Mouse (Mus musculus) embryonic facial prominence, embryonic 12.5 days (tissue): ENCODE data around the gene Rapgef1. TPM values are rescaled to one million over a fixed set of nuclear protein-coding genes. Genes with fewer than 3 reads are reported as not detected.
"Not testable (repeated sequence)": the region's sequence is repeated elsewhere in the genome, so short reads cannot be mapped to it uniquely, and the experiment has no call there.

ENCODE experiments used
- ATAC-seq: fragments of 200-750 bp; cut with Nextera tagmentation; 2 replicates; pipeline ENCODE4 v1.8.0; 2017; ENCODE audit not compliant: insufficient number of reproducible peaks, insufficient read depth, low FRiP score, low TSS enrichment
- H3K27ac ChIP-seq: fragments of 300-500 bp; sonication (generic); 2 replicates; pipeline ENCODE4 v1.5.1; 2016; ENCODE audit warnings: mild to moderate bottlenecking
- H3K27me3 ChIP-seq: fragments of 300-500 bp; sonication (generic); 2 replicates; pipeline ENCODE4 v1.6.1; 2016; ENCODE audit warnings: mild to moderate bottlenecking, moderate library complexity
- H3K36me3 ChIP-seq: fragments of 300-500 bp; sonication (generic); 2 replicates; pipeline ENCODE4 v1.6.1; 2016; ENCODE audit warnings: mild to moderate bottlenecking
- H3K4me1 ChIP-seq: fragments of 300-500 bp; sonication (generic); 2 replicates; pipeline ENCODE4 v1.6.1; 2016
- H3K4me2 ChIP-seq: fragments of 300-500 bp; sonication (generic); replicated peaks from 2 replicates; pipeline ENCODE4 v1.6.1; 2016; ENCODE audit warnings: mild to moderate bottlenecking, moderate library complexity
- H3K4me3 ChIP-seq: fragments of 300-500 bp; sonication (generic); 2 replicates; pipeline ENCODE4 v1.5.1; 2016; ENCODE audit warnings: mild to moderate bottlenecking
- H3K9ac ChIP-seq: fragments of 300-500 bp; sonication (generic); 2 replicates; pipeline ENCODE4 v1.6.1; 2016; ENCODE audit warnings: mild to moderate bottlenecking, moderate library complexity
- H3K9me3 ChIP-seq: fragments of 300-500 bp; sonication (generic); 2 replicates; pipeline ENCODE4 v1.6.1; 2016; ENCODE audit warnings: mild to moderate bottlenecking, moderate library complexity
- WGBS: fragments of 180-500 bp; shearing (Covaris S2); methylation state at CpG from one replicate; pipeline ENCODE4 v1.1.7; 2016; 5-methylcytosine and 5-hydroxymethylcytosine counted together
- polyA plus RNA-seq: library from polyadenylated mRNA; unstranded; fragments of >200 nt; fragmentation: Nextera tagmentation; extraction: Ambion mirVana; gene quantifications from 2 replicates; pipeline ENCODE4 v1.2.1, GENCODE M21; 2016

Rapgef1 gene
- polyA plus RNA-seq, 1 experiment from 2014 or later: 20.3 TPM

DNA sequence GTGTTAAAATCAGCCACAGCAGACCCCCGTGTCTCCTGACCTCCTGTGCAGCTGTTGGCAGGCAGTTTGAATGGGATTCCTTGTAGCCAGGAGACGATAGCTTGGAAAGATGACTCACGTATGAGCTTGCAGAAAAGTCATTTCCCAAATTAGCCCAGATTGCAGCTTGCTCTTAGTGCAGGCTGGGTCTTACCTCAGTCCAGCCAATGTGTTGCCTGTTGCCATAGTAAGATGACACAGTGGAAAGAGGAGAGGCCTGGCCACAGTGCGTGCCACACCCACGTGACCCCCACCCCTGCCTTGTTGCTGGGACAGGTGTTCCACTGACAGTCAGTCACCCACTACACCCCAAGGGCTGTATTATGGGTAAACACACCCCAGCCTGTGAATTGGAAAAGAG, 5.2 kb downstream of the Rapgef1 start:
- no peak for ATAC-seq
- H3K27me3 ChIP-seq: no peaks in the 10 kb centered on the region
- no peak overlapping the region for H3K4me3 ChIP-seq
- WGBS: 83% methylated on average over 5 of the region's 5 CpGs
- H3K36me3 ChIP-seq: no peaks in the 10 kb centered on the region
- no peaks in the 10 kb centered on the region for H3K9me3 ChIP-seq
- H3K27ac ChIP-seq: no peak overlapping the region
- peaks cover 37% of the 10 kb centered on the region for H3K4me1 ChIP-seq
- no peak overlapping the region for H3K4me2 ChIP-seq
- no peak overlapping the region for H3K9ac ChIP-seq

DNA sequence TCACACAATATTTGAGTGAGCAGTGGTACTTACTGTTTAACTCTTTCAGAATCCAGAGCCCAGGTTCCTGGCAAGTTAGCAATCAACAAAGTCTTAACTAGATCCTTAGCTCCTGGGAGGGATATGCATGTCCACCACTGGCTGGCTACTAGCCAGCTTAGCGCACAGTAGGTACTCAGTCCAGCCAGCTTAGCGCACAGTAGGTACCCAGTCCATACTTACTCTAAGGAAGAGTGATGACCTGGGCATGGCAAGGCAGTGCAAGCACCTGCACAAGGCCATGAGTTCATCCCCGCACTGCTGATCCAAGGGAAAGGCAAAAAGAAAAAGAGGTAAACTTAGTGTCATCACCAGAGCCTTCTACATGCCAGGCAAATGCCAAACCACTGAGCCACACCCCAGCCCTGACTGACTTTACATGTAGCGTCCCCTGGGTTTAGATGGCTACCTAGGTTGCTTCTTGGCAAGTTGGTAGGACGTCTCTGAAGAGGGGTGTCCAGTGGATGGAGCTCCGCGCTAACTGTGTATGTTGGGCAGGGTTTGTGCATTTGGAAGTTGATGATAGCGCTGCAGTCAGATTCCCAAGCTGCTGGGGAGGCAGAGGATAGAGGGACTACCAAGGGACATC, 6.2 kb downstream of the Rapgef1 start:
- peaks cover 34% of the 10 kb centered on the region for H3K4me1 ChIP-seq

GRCm38 (mm10) chr2:29627337-29627736, 7.8 kb downstream of the Rapgef1 start:
- H3K27ac ChIP-seq: no peak overlapping the region
- H3K9me3 ChIP-seq: no peaks in the 10 kb centered on the region
- peaks cover 20% of the 10 kb centered on the region for H3K4me1 ChIP-seq
- H3K4me3 ChIP-seq: no peak overlapping the region
- ATAC-seq: no peak
- H3K4me2 ChIP-seq: no peak overlapping the region
- 0 out of 2 replicates have a peak, but pooled peaks cover 3% of the 10 kb centered on the region for H3K36me3 ChIP-seq
- 80% methylated on average over 3 of the region's 3 CpGs for WGBS
- H3K27me3 ChIP-seq: no peaks in the 10 kb centered on the region
- no peak overlapping the region for H3K9ac ChIP-seq

More for the DNA sequence above, 6.2 kb downstream of the Rapgef1 start:
- Histone ChIP-seq H3K27me3 (no peaks in the 10 kb centered on the region), H3K4me3 (no peak overlapping the region), H3K9ac (no peak overlapping the region), H3K36me3 (0 out of 2 replicates have a peak, but pooled peaks cover 3% of the 10 kb centered on the region), H3K27ac (no peak overlapping the region), H3K4me2 (no peak overlapping the region), H3K9me3 (no peaks in the 10 kb centered on the region)
- no peak for ATAC-seq
- 96% methylated on average over 8 of the region's 8 CpGs for WGBS

DNA sequence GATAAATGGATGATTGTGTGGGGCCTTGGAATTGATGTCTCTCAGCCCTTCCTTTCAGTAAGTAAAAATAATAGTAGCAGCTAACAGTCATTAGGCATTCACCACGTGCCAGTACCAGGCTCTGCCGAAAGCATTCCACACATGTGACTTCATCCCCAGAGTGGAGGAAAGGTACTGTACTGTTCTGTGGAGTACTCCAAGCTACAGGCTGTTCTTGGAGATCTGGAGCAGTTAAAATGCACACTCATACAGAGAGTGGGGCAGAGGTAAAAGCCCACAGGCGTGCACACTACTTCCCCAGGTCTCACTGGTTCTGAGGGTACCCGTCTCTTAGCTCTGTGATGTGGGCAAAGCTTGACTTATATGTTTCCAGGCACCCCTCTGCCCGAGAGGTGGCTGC, 8.7 kb downstream of the Rapgef1 start:
- Histone ChIP-seq H3K4me2 (no peak overlapping the region), H3K27me3 (no peaks in the 10 kb centered on the region), H3K27ac (no peak overlapping the region), H3K4me1 (peaks cover 28% of the 10 kb centered on the region), H3K36me3 (0 out of 2 replicates have a peak, but pooled peaks cover 3% of the 10 kb centered on the region), H3K4me3 (no peak overlapping the region), H3K9me3 (no peaks in the 10 kb centered on the region), H3K9ac (no peak overlapping the region)
- no peak for ATAC-seq
- WGBS: 68% methylated on average over 5 of the region's 5 CpGs

DNA sequence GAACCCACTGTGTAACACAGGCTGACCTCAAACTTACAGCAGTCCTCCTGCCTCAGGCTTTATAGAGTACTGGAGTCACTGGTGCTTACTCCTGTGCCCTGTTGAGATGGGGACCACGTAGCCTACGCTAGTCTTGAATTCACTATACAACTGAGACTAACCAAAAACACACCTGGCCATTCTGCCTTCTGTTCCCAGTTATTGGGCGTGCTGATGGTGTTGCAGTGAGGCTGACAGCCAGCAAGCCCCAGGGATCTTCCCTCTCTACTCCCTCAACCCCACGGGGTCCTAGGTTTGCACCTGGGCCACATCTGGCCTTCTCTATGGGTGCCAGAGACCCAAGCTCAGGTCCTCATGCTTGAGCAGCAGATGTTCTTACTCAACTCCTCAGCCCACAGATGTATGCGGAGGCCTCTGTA, 9.3 kb downstream of the Rapgef1 start:
- no peaks in the 10 kb centered on the region for H3K9me3 ChIP-seq
- peaks cover 34% of the 10 kb centered on the region for H3K4me1 ChIP-seq
- H3K9ac ChIP-seq: no peak overlapping the region
- no peak overlapping the region for H3K27ac ChIP-seq
- H3K27me3 ChIP-seq: no peaks in the 10 kb centered on the region
- no peak overlapping the region for H3K4me3 ChIP-seq
- ATAC-seq: no peak
- 0 out of 2 replicates have a peak, but pooled peaks cover 3% of the 10 kb centered on the region for H3K36me3 ChIP-seq
- H3K4me2 ChIP-seq: no peak overlapping the region
- WGBS: 63% methylated on average over 5 of the region's 5 CpGs

GRCm38 (mm10) chr2:29629311-29629710, 9.8 kb downstream of the Rapgef1 start:
- 0 out of 2 replicates have a peak, but pooled peaks cover 3% of the 10 kb centered on the region for H3K36me3 ChIP-seq
- peaks cover 34% of the 10 kb centered on the region for H3K4me1 ChIP-seq
- WGBS: 67% methylated on average over 2 of the region's 2 CpGs
- no peak overlapping the region for H3K27ac ChIP-seq
- no peak overlapping the region for H3K4me2 ChIP-seq
- H3K4me3 ChIP-seq: no peak overlapping the region
- no peak for ATAC-seq
- no peak overlapping the region for H3K9ac ChIP-seq
- no peaks in the 10 kb centered on the region for H3K27me3 ChIP-seq
- H3K9me3 ChIP-seq: no peaks in the 10 kb centered on the region

DNA sequence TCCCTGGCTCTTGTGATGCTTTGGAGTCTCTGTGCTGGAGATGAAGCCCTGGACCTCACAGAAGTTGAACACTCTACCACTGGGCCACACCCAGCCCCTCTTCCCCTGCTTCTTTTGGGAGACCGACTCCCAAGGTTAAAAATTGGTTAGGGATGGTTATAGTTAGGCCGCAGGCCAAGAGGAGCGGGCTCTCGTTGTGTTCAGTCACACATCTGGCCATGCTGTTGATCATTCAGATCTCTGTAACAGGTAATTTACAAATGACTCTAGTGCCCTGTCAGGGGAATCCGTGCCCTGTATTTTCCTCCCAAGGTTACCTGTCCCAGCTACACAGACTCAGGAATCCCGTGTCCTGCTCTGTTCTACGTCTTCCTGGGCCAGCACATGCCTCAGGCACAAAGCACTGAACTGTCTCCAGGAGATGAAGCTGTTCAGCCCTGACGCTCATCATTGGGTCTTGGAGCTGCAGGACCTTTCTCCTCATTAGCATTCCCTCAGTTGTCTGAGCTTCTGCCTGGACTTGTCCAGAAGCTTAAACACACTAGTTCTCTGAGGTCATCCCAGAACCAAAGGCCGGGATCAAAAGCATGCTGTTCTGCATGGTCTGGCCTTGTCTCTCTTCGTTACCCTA, 10.7 kb downstream of the Rapgef1 start:
- Histone ChIP-seq H3K27ac (no peak overlapping the region), H3K36me3 (0 out of 2 replicates have a peak, but pooled peaks cover 3% of the 10 kb centered on the region), H3K9ac (no peak overlapping the region), H3K27me3 (no peaks in the 10 kb centered on the region), H3K4me2 (no peak overlapping the region), H3K4me3 (no peak overlapping the region), H3K9me3 (no peaks in the 10 kb centered on the region), H3K4me1 (peaks cover 34% of the 10 kb centered on the region)
- WGBS: 82% methylated on average over 10 of the region's 10 CpGs
- ATAC-seq: no peak

DNA sequence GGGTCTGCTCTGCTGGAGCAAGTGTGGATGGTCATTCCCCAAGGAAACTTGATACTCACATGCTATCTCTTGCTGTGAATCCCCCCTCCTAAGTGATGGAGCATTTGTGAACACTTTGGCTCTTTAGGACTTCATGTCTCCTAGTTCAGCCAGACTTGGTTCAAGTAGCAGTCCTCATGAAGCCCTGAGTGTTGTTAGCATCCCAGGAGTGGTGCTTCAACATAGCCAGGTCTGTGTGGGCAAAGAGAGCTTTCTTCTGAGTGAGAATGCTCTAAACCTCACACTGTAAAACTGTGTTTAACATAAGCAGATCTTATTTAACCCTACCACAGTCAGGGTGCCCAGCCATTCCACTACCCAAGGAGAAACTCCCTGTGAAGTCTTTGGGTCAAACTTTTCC, 11.5 kb downstream of the Rapgef1 start:
- no peak overlapping the region for H3K4me3 ChIP-seq
- 0 out of 2 replicates have a peak, but pooled peaks cover 3% of the 10 kb centered on the region for H3K36me3 ChIP-seq
- H3K4me2 ChIP-seq: no peak overlapping the region
- no peak overlapping the region for H3K9ac ChIP-seq
- ATAC-seq: no peak
- peaks cover 36% of the 10 kb centered on the region for H3K4me1 ChIP-seq
- no peaks in the 10 kb centered on the region for H3K9me3 ChIP-seq
- H3K27ac ChIP-seq: no peak overlapping the region
- no peaks in the 10 kb centered on the region for H3K27me3 ChIP-seq

DNA sequence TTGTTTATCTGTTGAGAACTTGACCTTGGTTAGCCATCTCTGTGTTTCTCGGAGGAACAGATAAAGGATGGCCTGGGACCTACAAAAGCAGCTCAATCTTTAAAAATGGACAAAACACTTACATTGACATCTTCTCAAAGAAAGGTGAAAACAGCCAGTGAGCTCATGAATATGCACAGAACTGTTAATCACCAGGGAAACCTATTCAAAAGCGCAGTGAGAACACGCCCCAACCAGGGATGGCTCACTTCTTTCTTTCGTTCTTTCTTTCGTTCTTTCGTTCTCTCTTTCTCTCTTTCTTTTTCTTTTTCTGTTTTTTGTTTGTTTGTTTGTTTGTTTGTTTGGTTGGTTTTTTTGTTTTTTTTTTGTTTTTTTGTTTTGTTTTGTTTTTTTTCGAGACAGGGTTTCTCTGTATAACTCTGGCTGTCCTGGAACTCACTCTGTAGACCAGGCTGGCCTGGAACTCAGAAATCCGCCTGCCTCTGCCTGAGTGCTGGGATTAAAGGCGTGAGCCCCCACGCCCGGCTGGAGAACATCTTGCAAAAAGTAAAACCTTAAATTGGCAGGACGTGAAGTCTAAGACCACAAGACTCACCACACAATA, 12.1 kb downstream of the Rapgef1 start:
- not testable (repeated sequence) for H3K27me3 ChIP-seq, H3K4me3 ChIP-seq, H3K4me2 ChIP-seq, H3K36me3 ChIP-seq, H3K27ac ChIP-seq, H3K9me3 ChIP-seq, ATAC-seq, H3K9ac ChIP-seq
- H3K4me1 ChIP-seq: peaks cover 39% of the 10 kb centered on the region
- 95% methylated on average over 12 of the region's 12 CpGs for WGBS

GRCm38 (mm10) chr2:29632168-29632662, 12.7 kb downstream of the Rapgef1 start:
- H3K4me3 ChIP-seq: no peak overlapping the region
- WGBS: 87% methylated on average over 3 of the region's 3 CpGs
- no peak for ATAC-seq

GRCm38 (mm10) chr2:29633101-29633554, 13.6 kb downstream of the Rapgef1 start:
- Histone ChIP-seq H3K27ac (0 out of 2 replicates have a peak overlapping the region, but pooled peaks have one; percentile 38), H3K4me2 (no peak overlapping the region), H3K9ac (no peak overlapping the region), H3K4me1 (peaks cover 42% of the 10 kb centered on the region), H3K36me3 (0 out of 2 replicates have a peak, but pooled peaks cover 3% of the 10 kb centered on the region), H3K9me3 (no peaks in the 10 kb centered on the region), H3K27me3 (no peaks in the 10 kb centered on the region), H3K4me3 (no peak overlapping the region)
- no peak for ATAC-seq
- WGBS: 41% methylated on average over 6 of the region's 6 CpGs

More at GRCm38 (mm10) chr2:29632168-29632662, 12.7 kb downstream of the Rapgef1 start:
- Histone ChIP-seq H3K4me2 (no peak overlapping the region), H3K4me1 (peaks cover 40% of the 10 kb centered on the region), H3K36me3 (0 out of 2 replicates have a peak, but pooled peaks cover 3% of the 10 kb centered on the region), H3K9ac (no peak overlapping the region), H3K27ac (no peak overlapping the region), H3K9me3 (no peaks in the 10 kb centered on the region), H3K27me3 (no peaks in the 10 kb centered on the region)
